Mouse (Mus musculus) forebrain, embryonic 14.5 days (tissue): ENCODE measurements around the gene Cbx4. TPM values are rescaled to one million over a fixed set of nuclear protein-coding genes. Genes with fewer than 3 reads are reported as not detected.
A peak's percentile ranks its signal among the peaks of the same experiment; 100 is the strongest.

Experiments
- ATAC-seq: fragments of 200-750 bp; cut with Nextera tagmentation; 2 replicates; pipeline ENCODE4 v1.8.0; 2017; ENCODE audit warnings: mild to moderate bottlenecking, moderate library complexity
- DNase-seq: peaks from one replicate; pipeline ENCODE4 v3.0.0-alpha.2; 2015; ENCODE audit warnings: low spot score
- H3K27ac ChIP-seq: fragments of 300-500 bp; sonication (generic); 2 replicates; pipeline ENCODE4 v1.5.1; 2014; ENCODE audit warnings: low read depth, mild to moderate bottlenecking, control low read depth, low read length, moderate library complexity
- H3K27me3 ChIP-seq: fragments of 300-500 bp; sonication (generic); replicated peaks from 2 replicates; pipeline ENCODE4 v1.6.1; 2014; ENCODE audit warnings: low read length, control low read depth, mixed read lengths; ENCODE audit not compliant: control insufficient read depth, insufficient read depth
- H3K36me3 ChIP-seq: fragments of 300-500 bp; sonication (generic); 2 replicates; pipeline ENCODE4 v1.6.1; 2014; ENCODE audit warnings: low read length, control low read depth; ENCODE audit not compliant: control insufficient read depth, insufficient read depth
- H3K4me1 ChIP-seq: fragments of 300-500 bp; sonication (generic); 2 replicates; pipeline ENCODE4 v1.6.1; 2014; ENCODE audit warnings: antibody characterized with exemption, low read length, control low read depth; ENCODE audit not compliant: control insufficient read depth, insufficient read depth
- H3K4me2 ChIP-seq: fragments of 300-500 bp; sonication (generic); 2 replicates; pipeline ENCODE4 v1.6.1; 2014; ENCODE audit warnings: mild to moderate bottlenecking, control low read depth, low read length
- H3K4me3 ChIP-seq: fragments of 300-500 bp; sonication (generic); 2 replicates; pipeline ENCODE4 v1.5.1; 2014; ENCODE audit warnings: low read depth, low read length, control low read depth
- H3K9ac ChIP-seq: fragments of 300-500 bp; sonication (generic); 2 replicates; pipeline ENCODE4 v1.6.1; 2014; ENCODE audit warnings: mild to moderate bottlenecking, low read length, control low read depth, moderate library complexity
- H3K9me3 ChIP-seq: fragments of 300-500 bp; sonication (generic); replicated peaks from 2 replicates; pipeline ENCODE4 v1.6.1; 2016; ENCODE audit warnings: low read length, control low read depth, mixed read lengths; ENCODE audit not compliant: control insufficient read depth
- WGBS: fragments of 180-500 bp; shearing (Covaris S2); extraction: QIAGEN DNeasy Blood & Tissue Kit; methylation state at CpG from one replicate; pipeline ENCODE4 v1.1.7; 2014; 5-methylcytosine and 5-hydroxymethylcytosine counted together
- polyA plus RNA-seq: library from polyadenylated mRNA; unstranded; fragments of >200 nt; fragmentation: Nextera tagmentation; extraction: Ambion mirVana; gene quantifications from 2 replicates; pipeline ENCODE4 v1.2.1, GENCODE M21; 2014

Gene Cbx4
- polyA plus RNA-seq, 1 experiment from 2014 or later = 9.3 TPM

DNA sequence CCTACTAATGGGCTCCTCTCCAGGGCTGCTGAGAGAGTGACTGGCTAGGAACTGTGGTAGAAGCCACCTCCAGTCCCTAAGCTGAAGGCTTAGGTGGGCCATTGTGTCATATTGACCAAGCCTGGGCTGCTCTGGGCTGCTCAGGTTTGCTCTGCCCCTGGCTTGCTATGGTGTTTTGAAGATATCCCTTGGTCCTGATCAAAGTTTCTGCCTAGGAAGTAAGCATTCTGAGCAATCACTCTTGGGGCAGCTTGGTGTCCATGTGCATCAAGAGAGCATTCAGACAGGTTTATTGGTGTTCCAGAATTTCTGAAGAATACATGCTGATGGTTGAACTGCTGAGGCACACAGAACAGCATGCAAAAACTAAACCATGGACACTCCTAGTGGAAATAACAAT lies 34.6 kb downstream of the Cbx4 start:
- peaks cover 38% of the 10 kb centered on the region for H3K4me1 ChIP-seq
- H3K27ac ChIP-seq = no peak overlapping the region
- no peak overlapping the region for H3K9ac ChIP-seq
- no peaks in the 10 kb centered on the region for H3K36me3 ChIP-seq
- no peaks in the 10 kb centered on the region for H3K9me3 ChIP-seq
- H3K4me3 ChIP-seq = no peak overlapping the region
- H3K27me3 ChIP-seq = peaks cover 75% of the 10 kb centered on the region
- no peak overlapping the region for H3K4me2 ChIP-seq
- ATAC-seq (no peak), DNase-seq (no peak)

DNA sequence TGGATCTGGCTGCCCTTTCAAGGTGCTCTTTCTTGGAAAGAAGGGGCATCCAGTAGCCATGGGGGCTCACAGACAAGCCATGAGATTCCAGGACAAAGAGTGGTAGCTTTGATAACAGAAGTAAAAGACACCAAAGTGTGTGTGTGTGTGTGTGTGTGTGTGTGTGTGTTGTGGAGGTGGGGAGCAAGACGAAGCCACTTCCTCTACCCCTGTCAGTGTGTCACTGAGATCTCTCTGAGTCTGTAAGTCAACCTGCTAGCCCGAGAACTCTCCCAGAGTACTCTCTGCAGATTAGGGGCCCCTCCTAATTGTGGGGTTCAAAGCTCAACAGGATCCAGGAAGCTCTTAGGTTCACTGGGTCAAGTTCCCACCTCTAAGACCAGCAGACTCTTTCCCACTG lies 35.7 kb downstream of the Cbx4 start:
- ATAC-seq = no peak
- DNase-seq = no peak
- Histone ChIP-seq H3K4me2 (no peak overlapping the region), H3K4me1 (peaks cover 33% of the 10 kb centered on the region), H3K4me3 (no peak overlapping the region), H3K36me3 (no peaks in the 10 kb centered on the region), H3K9me3 (no peaks in the 10 kb centered on the region), H3K27ac (no peak overlapping the region), H3K9ac (no peak overlapping the region), H3K27me3 (peaks cover 80% of the 10 kb centered on the region)
- 5% methylated on average over 2 of the region's 2 CpGs for WGBS

DNA sequence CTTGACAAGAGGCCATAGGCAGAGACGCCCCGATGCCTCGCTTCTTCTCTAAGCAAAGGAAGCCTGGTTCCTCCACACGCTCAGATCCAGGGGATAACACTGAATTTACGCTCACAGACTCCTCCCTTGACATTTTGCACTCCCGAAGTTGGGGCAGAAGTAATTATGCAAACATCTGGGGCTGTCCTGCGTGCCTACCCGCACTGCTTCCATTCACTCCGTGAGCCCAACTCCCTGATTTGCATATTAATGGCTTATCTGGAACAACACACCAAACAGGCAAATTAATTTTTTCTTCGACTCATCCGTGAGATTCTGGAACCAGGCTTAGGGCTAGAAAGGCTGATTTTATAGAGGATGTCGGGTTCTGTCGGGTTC lies 37.9 kb downstream of the Cbx4 start:
- Histone ChIP-seq H3K9ac (no peak overlapping the region), H3K9me3 (no peaks in the 10 kb centered on the region), H3K27me3 (peaks cover 94% of the 10 kb centered on the region), H3K27ac (no peak overlapping the region), H3K4me2 (peak overlapping the region; percentile 12), H3K4me1 (peaks cover 32% of the 10 kb centered on the region), H3K36me3 (no peaks in the 10 kb centered on the region), H3K4me3 (0 out of 2 replicates have a peak overlapping the region, but pooled peaks have one; percentile 31)
- DNase-seq = peak; percentile 47
- ATAC-seq = no peak
- whole genome bisulfite sequencing = 0% methylated on average over 13 of the region's 13 CpGs

DNA sequence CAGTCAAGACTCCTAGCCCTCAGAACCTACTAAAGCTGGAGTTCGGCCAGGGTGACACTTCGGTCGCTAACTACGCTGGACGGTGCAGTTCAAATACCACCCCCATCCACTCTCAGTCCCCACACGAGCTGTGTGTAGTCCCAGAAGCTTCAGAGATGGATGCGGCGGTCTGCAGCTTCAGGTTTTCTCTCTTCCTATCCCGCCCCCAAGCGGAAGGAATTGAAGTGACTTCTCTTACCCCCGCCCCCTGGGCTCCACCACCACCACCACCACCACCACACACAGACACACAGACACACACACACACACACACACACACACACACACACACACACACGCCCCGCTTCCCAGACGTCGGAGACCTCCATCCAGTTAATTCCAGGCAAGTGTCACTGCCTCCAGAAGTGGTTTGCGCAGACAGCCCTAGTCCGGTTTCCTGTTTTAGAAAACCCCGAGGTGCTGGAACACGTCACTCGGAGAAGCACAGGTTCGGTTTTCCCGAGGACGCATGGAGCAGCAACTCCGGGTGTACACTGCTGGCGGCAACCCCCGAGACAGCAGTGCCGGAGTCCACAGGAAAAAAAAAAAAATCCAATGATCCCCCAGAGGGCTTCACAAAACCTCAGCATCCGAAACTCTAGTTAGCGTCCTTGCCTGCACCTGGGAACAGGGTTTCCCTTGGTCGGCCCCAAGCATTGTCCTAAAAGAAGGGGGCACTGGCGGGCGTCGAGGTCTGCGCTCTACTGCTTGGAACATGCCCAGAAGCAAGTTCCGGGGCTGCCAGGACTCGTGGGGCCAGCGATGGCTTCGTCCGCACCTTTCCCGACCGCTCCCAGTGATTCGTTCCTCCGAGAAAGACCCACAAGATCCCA lies 38.5 kb downstream of the Cbx4 start:
- ATAC-seq = no peak
- Histone ChIP-seq H3K4me2 (peak overlapping the region; percentile 68), H3K4me1 (peaks cover 26% of the 10 kb centered on the region), H3K9ac (no peak overlapping the region), H3K4me3 (peak overlapping the region; percentile 31), H3K36me3 (no peaks in the 10 kb centered on the region), H3K27ac (no peak overlapping the region), H3K27me3 (peaks cover 99% of the 10 kb centered on the region), H3K9me3 (no peaks in the 10 kb centered on the region)
- WGBS = under 1% methylated on average over 43 of the region's 43 CpGs
- no peak for DNase-seq

DNA sequence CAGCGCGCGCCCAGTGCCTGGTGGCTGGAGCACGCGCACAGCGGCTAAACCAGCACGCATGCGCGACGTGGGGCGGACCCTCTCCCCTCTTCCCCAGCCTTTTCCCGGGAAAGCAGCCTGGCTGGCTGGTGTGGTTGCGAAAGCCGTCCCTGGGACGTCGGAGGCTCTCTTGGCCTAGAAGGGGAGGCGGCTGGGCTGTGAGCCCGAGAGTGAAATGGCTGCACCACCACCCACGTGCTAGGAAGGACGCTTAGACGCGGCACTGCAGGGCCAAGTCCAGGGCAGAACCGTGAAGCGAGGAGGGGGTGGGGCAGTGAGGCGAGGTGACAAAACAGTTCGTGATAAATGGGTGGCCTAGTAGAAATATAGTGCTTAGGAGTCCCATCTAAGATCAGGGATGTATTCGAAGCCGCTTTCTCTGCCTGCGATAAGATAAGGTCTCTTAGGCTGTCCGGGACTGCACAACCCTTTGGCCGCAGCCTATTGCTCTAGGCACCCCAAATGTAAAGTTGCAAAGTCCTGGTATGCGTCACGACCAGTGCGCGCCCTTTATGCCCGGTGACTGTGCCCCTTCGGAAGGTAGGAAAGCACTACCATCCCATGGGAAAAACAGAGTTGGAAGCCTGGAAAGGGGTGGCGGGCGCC lies 39.3 kb downstream of the Cbx4 start:
- ATAC-seq = peak; percentile 45
- H3K4me2 ChIP-seq = peak overlapping the region; percentile 68
- peak; percentile 87 for DNase-seq
- H3K9ac ChIP-seq = peak overlapping the region; percentile 57
- no peaks in the 10 kb centered on the region for H3K36me3 ChIP-seq
- H3K9me3 ChIP-seq = no peaks in the 10 kb centered on the region
- H3K27ac ChIP-seq = no peak overlapping the region
- H3K4me3 ChIP-seq = peak overlapping the region; percentile 31
- WGBS = 2% methylated on average over 39 of the region's 39 CpGs
- H3K4me1 ChIP-seq = peaks cover 23% of the 10 kb centered on the region
- H3K27me3 ChIP-seq = peaks cover 99% of the 10 kb centered on the region

DNA sequence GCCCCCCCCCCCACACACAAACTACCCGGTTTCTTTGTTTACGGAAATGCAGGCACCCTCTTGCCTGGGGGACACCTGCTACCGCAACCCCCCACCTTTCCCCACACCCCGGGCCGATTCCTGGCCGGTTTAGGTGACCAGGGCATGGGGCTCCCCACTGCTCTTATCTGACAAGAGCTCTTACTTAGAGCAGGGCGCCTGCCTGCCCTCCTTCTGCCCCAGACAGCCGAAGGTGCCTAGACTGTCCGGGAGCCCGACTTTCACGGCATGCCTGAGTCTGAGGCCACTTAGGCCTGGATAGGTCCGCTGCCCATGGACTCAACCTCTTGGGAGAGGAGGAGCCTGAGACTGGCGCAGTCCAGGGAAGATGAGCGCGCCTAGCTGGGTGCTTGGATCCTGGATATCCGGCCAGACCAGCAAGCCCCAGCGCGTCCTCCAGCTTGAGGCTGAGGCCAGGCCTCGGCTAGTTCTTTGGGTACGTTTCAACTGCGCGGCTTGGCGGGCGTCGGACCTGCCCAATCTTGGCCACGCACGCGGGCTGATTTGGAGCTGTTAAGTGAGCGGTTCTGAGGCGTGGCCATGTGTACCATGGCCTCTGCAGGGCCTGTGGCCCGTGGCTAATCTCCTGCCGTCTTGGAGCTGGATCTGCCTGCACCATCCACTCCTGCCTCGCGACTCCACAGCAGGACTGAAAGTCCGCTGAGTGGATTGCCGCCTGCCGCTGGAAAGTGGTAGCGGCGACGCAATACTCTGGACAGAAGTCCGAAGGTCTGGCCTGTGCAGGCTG lies 41.3 kb downstream of the Cbx4 start:
- H3K4me1 ChIP-seq = peaks cover 29% of the 10 kb centered on the region
- ATAC-seq = no peak

DNA sequence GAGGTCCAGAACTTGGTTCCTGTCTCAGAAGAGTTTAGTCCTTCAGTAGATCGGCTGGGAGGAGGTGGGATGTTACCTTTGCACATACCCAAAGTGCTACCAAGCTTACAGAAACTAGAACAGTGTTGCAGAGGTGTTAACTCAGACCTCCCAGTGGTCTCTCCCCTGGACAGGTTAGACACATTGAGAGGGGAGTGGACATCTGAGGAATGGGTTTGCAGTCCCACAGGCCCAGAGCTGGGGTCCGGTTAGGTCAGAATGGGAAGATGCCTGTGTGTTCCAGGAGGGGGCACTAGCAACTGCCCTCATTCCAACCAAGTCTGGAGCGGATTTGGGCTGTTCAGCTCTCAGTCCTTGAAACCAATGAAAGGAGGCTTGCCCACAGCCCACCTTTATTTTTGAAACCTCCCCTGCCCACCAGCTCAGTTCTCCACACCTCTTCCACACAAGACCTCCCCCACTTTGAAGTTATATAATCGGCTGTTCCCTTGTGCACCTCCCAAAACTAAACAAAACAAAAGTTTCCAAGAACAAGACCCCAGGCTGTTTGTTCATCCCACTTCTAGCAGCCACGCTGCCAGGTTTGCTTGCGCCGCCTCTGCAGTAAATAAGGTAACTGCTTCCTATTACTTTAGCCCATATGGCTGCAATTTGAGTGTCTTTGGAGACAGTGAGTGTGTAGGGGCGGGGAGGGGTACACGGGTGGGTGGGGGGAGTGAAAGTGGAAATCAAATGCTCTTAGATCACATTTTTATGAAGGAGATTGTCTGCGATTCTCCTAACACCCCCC lies 42.1 kb downstream of the Cbx4 start:
- Histone ChIP-seq H3K27me3 (peaks cover 75% of the 10 kb centered on the region), H3K4me2 (peak overlapping the region; percentile 30; the same call in 1 of the 2 replicates), H3K9me3 (no peaks in the 10 kb centered on the region), H3K9ac (no peak overlapping the region), H3K36me3 (peaks cover 4% of the 10 kb centered on the region), H3K27ac (no peak overlapping the region), H3K4me3 (no peak overlapping the region), H3K4me1 (peaks cover 37% of the 10 kb centered on the region)
- ATAC-seq (no peak), DNase-seq (peak; percentile 54)
- 4% methylated on average over 10 of the region's 10 CpGs for WGBS

More for the DNA sequence above, 41.3 kb downstream of the Cbx4 start:
- Histone ChIP-seq H3K9me3 (no peaks in the 10 kb centered on the region), H3K4me3 (no peak overlapping the region), H3K27ac (no peak overlapping the region), H3K9ac (peak overlapping the region; percentile 37), H3K27me3 (peaks cover 82% of the 10 kb centered on the region), H3K4me2 (peak overlapping the region; percentile 30; the same call in 1 of the 2 replicates), H3K36me3 (no peaks in the 10 kb centered on the region)
- DNase-seq = no peak
- 1% methylated on average over 41 of the region's 41 CpGs for WGBS

DNA sequence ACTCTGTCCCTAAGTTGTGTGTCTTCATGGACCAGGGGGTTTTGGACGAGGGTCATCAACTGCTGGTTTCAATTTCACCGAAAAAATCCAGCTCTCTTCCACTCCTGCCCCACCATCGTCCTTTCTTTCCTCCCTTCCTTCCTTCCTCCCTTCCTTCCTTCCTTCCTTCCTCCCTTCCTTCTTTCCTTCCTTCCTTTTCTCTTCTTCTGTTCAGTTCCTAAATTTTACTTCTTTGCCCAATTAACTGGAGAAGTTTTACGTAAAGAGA lies 42.8 kb downstream of the Cbx4 start:
- peaks cover 8% of the 10 kb centered on the region for H3K36me3 ChIP-seq
- peaks cover 70% of the 10 kb centered on the region for H3K27me3 ChIP-seq
- 4% methylated on average over 4 of the region's 4 CpGs for WGBS
- no peaks in the 10 kb centered on the region for H3K9me3 ChIP-seq
- DNase-seq (no peak), ATAC-seq (no peak)
- no peak overlapping the region for H3K4me3 ChIP-seq
- H3K4me1 ChIP-seq = peaks cover 41% of the 10 kb centered on the region
- no peak overlapping the region for H3K9ac ChIP-seq
- no peak overlapping the region for H3K27ac ChIP-seq
- H3K4me2 ChIP-seq = no peak overlapping the region
